Mouse (Mus musculus): ENCODE measurements at regions not wholly inside any gene's neighbourhood (a gene's known extent, or its start where the extent isn't known, plus 50 kb on each side); places are given as distances from the start of the nearest gene placed in this dataset.

GRCm38 (mm10) chr13:97498981-97499380, 258.1 kb downstream of the Enc1 start:
- Histone ChIP-seq H3K4me3 (ENCODE audit: low read depth, low read length) (no peak overlapping the region), H3K9me3 (ENCODE audit: low read length) (no peaks in the 10 kb centered on the region), H3K4me1 (ENCODE audit: insufficient read depth) (no peaks in the 10 kb centered on the region), H3K27ac (ENCODE audit: low read depth, low read length) (no peak overlapping the region), H3K9ac (no peak overlapping the region), H3K27me3 (ENCODE audit: insufficient read depth, low read length) (no peaks in the 10 kb centered on the region), H3K36me3 (ENCODE audit: insufficient read depth) (no peaks in the 10 kb centered on the region), H3K4me2 (ENCODE audit: low read depth) (no peak overlapping the region)
- WGBS, result 93% methylated on average over 5 of the region's 5 CpGs
- no peak for ATAC-seq
- no peak for TF ChIP-seq CTCF (IDR thresholded peaks at IDR 0.05; ENCODE audit: low read depth)
- no peak for DNase-seq

DNA sequence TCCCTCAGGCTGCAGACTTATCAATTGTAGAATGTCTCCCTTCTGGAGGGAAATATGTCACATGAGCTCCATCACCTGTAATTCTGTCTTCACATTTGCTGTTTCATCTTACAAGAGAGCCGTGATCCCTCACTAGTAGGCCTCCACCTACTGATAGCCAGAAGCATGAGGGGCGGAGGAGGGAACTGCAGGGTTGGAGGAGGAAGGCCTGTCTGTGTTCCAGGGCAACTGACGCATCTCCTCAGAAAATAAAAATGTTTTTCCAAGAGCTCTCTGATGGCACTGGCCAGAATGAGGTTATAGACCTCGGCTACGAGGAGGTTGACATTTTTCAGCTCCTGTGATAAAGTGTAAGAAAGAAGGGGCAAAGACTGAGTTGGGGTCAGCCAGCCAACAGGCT, 257.0 kb downstream of the Enc1 start:
- ATAC-seq, result no peak

GRCm38 (mm10) chr13:97494770-97495169, 253.9 kb downstream of the Enc1 start:
- TF ChIP-seq CTCF (IDR thresholded peaks at IDR 0.05; ENCODE audit: low read depth), result no peak
- ATAC-seq (no peak), DNase-seq (no peak)
- H3K4me1 ChIP-seq (ENCODE audit: insufficient read depth), result no peaks in the 10 kb centered on the region
- no peak overlapping the region for H3K27ac ChIP-seq (ENCODE audit: low read depth, low read length)
- H3K36me3 ChIP-seq (ENCODE audit: insufficient read depth), result no peaks in the 10 kb centered on the region
- H3K9ac ChIP-seq, result no peak overlapping the region
- no peaks in the 10 kb centered on the region for H3K9me3 ChIP-seq (ENCODE audit: low read length)
- 77% methylated on average over 2 of the region's 2 CpGs for WGBS
- no peak overlapping the region for H3K4me2 ChIP-seq (ENCODE audit: low read depth)
- no peaks in the 10 kb centered on the region for H3K27me3 ChIP-seq (ENCODE audit: insufficient read depth, low read length)
- no peak overlapping the region for H3K4me3 ChIP-seq (ENCODE audit: low read depth, low read length)

More for the DNA sequence above, 257.0 kb downstream of the Enc1 start:
- no peaks in the 10 kb centered on the region for H3K4me1 ChIP-seq (ENCODE audit: insufficient read depth)
- no peak for TF ChIP-seq CTCF (IDR thresholded peaks at IDR 0.05; ENCODE audit: low read depth)
- H3K27me3 ChIP-seq (ENCODE audit: insufficient read depth, low read length), result no peaks in the 10 kb centered on the region
- no peak overlapping the region for H3K27ac ChIP-seq (ENCODE audit: low read depth, low read length)
- WGBS, result 89% methylated on average over 5 of the region's 5 CpGs
- no peaks in the 10 kb centered on the region for H3K9me3 ChIP-seq (ENCODE audit: low read length)
- no peak overlapping the region for H3K9ac ChIP-seq
- no peak overlapping the region for H3K4me3 ChIP-seq (ENCODE audit: low read depth, low read length)
- H3K36me3 ChIP-seq (ENCODE audit: insufficient read depth), result no peaks in the 10 kb centered on the region
- no peak overlapping the region for H3K4me2 ChIP-seq (ENCODE audit: low read depth)
- no peak for DNase-seq

- DNase-seq, result no peak
- Histone ChIP-seq H3K27ac (ENCODE audit: low read depth, low read length) (no peak overlapping the region), H3K36me3 (ENCODE audit: insufficient read depth) (no peaks in the 10 kb centered on the region), H3K4me2 (ENCODE audit: low read depth) (no peak overlapping the region), H3K4me1 (ENCODE audit: insufficient read depth) (no peaks in the 10 kb centered on the region), H3K27me3 (ENCODE audit: insufficient read depth, low read length) (no peaks in the 10 kb centered on the region), H3K4me3 (ENCODE audit: low read depth, low read length) (no peak overlapping the region), H3K9me3 (ENCODE audit: low read length) (no peaks in the 10 kb centered on the region), H3K9ac (no peak overlapping the region)
- ATAC-seq, result no peak
- no peak for TF ChIP-seq CTCF (IDR thresholded peaks at IDR 0.05; ENCODE audit: low read depth)
- 90% methylated on average over 7 of the region's 7 CpGs for WGBS
Measured at GRCm38 (mm10) chr13:97493836-97494235, 252.9 kb downstream of the Enc1 start.

GRCm38 (mm10) chr13:97492958-97493735, 252.2 kb downstream of the Enc1 start:
- no peaks in the 10 kb centered on the region for H3K9me3 ChIP-seq (ENCODE audit: low read length)
- no peaks in the 10 kb centered on the region for H3K27me3 ChIP-seq (ENCODE audit: insufficient read depth, low read length)
- no peaks in the 10 kb centered on the region for H3K4me1 ChIP-seq (ENCODE audit: insufficient read depth)
- no peak overlapping the region for H3K27ac ChIP-seq (ENCODE audit: low read depth, low read length)
- DNase-seq (no peak), ATAC-seq (peak; percentile 48; the same call in 1 of the 2 replicates)
- no peak for TF ChIP-seq CTCF (IDR thresholded peaks at IDR 0.05; ENCODE audit: low read depth)
- H3K36me3 ChIP-seq (ENCODE audit: insufficient read depth), result no peaks in the 10 kb centered on the region
- H3K9ac ChIP-seq, result no peak overlapping the region
- no peak overlapping the region for H3K4me3 ChIP-seq (ENCODE audit: low read depth, low read length)
- H3K4me2 ChIP-seq (ENCODE audit: low read depth), result no peak overlapping the region
- 62% methylated on average over 17 of the region's 20 CpGs for WGBS

DNA sequence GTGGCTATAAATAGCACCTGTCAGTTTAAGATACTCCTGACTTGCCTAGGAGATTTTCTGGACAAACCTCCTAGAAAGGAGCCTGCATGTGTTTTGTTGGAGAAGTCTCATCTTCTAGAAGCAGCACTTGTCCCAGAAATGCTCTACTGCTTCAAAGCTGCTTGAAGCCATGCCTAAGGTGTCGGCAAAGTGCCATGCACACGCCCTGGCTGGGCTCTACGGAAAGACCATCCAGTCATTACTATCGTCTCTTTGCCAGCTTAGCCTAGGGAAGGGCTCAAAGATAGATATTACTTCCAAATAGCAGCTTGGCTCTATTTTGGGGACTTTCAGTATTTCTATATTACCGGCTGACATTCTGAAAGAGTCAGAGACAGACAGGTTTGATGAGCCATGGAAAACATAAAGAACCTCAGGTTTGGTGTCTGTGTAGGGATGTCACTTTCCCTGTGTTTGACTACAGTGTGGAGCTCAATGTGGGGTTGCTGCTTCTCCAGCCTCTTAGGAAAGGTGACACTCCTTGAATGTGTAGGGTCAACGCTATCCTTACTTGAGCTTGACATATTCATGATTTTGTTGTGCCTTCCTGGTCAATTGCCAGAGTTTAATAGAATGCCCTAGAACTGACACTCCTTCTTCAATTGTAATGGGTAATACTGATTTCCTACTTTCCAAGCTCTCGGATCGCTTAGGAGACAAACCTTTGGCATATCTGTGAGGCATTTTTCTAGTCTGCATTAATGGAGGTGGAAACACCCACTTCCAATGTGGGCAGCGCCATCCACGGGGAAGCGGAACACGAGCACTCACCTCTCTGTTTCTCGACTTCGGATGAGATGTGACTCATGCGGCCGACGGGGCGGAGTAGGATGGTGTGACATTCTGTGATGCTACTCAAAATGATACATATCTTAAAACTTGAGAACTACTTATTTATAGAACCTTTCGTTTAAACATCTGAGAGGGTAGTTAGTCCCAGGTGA, 251.3 kb downstream of the Enc1 start:
- 90% methylated on average over 19 of the region's 19 CpGs for WGBS
- Histone ChIP-seq H3K9me3 (ENCODE audit: low read length) (no peaks in the 10 kb centered on the region), H3K27me3 (ENCODE audit: insufficient read depth, low read length) (no peaks in the 10 kb centered on the region), H3K27ac (ENCODE audit: low read depth, low read length) (no peak overlapping the region), H3K4me2 (ENCODE audit: low read depth) (no peak overlapping the region), H3K4me1 (ENCODE audit: insufficient read depth) (no peaks in the 10 kb centered on the region), H3K4me3 (ENCODE audit: low read depth, low read length) (no peak overlapping the region), H3K36me3 (ENCODE audit: insufficient read depth) (no peaks in the 10 kb centered on the region), H3K9ac (no peak overlapping the region)
- ATAC-seq, result no peak
- no peak for DNase-seq
- no peak for TF ChIP-seq CTCF (IDR thresholded peaks at IDR 0.05; ENCODE audit: low read depth)

- ATAC-seq (no peak), DNase-seq (no peak)
- WGBS, result 42% methylated on average over 7 of the region's 7 CpGs
- TF ChIP-seq CTCF (IDR thresholded peaks at IDR 0.05; ENCODE audit: low read depth), result no peak
- Histone ChIP-seq H3K4me2 (ENCODE audit: low read depth) (no peak overlapping the region), H3K9me3 (ENCODE audit: low read length) (no peaks in the 10 kb centered on the region), H3K4me1 (ENCODE audit: insufficient read depth) (peaks cover 3% of the 10 kb centered on the region; the same call in 1 of the 2 replicates), H3K27ac (ENCODE audit: low read depth, low read length) (no peak overlapping the region), H3K4me3 (ENCODE audit: low read depth, low read length) (no peak overlapping the region), H3K36me3 (ENCODE audit: insufficient read depth) (no peaks in the 10 kb centered on the region), H3K9ac (no peak overlapping the region), H3K27me3 (ENCODE audit: insufficient read depth, low read length) (no peaks in the 10 kb centered on the region)
Measured at GRCm38 (mm10) chr13:97490131-97490530, 249.2 kb downstream of the Enc1 start.
